Mouse (Mus musculus): ENCODE measurements at regions not wholly inside any gene's neighbourhood (a gene's known extent, or its start where the extent isn't known, plus 50 kb on each side); places are given as distances from the start of the nearest gene placed in this dataset.

DNA sequence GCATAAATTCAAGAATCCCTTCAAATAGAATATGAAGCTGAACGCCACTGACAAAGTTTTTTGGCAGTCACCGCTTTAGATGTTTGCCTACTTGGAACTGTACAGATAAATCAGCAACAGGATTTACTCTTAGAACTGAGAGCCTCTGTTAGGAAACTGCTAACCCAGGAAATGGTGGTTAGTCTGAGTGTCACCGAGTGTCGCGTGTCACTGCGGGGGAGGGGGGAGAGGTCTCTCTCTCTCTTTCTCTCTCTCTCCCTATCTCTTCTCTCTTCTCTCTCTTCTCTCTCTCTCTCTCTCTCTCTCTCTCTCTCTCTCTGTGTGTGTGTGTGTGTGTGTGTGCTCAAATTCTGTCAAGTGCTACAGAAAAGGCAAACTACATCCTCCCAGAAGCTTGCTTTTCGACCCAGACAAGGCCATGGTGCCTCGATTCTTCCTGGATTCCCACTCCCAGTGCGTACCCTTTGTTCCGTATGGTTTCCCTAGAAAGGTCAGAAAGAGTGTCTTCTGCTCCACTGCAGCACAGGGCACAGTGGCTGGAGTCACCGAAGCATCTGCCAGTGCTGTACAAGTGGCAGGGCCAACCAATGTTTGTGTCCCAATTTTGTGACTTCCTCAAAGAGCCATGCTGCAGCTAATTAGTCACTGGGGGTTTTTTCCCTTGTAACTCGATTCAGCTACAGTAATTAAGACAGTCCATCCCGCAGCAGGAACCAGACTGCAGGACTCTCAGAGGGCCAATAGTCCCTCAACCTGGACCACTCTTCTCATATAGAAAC lies 87.0 kb downstream of the Cog6 start:
- no peaks in the 10 kb centered on the region for H3K27me3 ChIP-seq (ENCODE audit: control insufficient read depth, insufficient read depth, low read length)
- 76% methylated on average over 13 of the region's 13 CpGs for WGBS
- H3K9me3 ChIP-seq (ENCODE audit: control insufficient read depth, low read depth, low read length): no peaks in the 10 kb centered on the region
- no peak overlapping the region for H3K4me2 ChIP-seq (replicated peaks; ENCODE audit: low read depth, low read length)
- H3K36me3 ChIP-seq (ENCODE audit: control insufficient read depth, insufficient read depth, low read length): no peaks in the 10 kb centered on the region
- no peak overlapping the region for H3K27ac ChIP-seq (ENCODE audit: low read length)
- no peak overlapping the region for H3K9ac ChIP-seq (replicated peaks; ENCODE audit: low read depth, low read length)
- no peak for ATAC-seq (ENCODE audit: insufficient number of reproducible peaks, insufficient read depth, low FRiP score, low read depth)
- H3K4me3 ChIP-seq (ENCODE audit: low read depth, low read length): no peak overlapping the region
- H3K4me1 ChIP-seq (ENCODE audit: control insufficient read depth, insufficient read depth, low read length): no peaks in the 10 kb centered on the region

DNA sequence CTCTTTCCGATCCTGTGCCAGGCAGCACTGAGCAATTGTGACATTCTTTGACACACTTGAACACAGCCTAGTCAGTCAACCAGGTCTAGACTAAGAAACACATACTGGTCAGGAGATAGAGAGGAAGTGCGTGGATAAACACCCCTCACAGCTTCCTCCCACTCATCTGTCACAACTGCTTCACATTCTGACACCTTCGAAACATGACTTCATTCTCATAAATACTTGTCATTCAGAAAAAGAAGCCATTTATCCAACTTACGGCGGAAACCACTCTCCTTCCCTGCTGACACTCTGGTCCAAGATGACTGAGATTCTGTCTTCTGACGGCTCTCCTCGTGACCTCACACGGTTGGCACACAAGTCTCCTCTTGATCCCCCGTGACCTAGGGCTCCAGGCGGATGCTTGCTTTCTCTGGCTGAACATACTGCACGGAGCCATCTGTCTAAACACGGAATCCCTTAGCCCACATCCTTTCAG lies 89.6 kb downstream of the Cog6 start:
- WGBS: 56% methylated on average over 12 of the region's 12 CpGs
- no peaks in the 10 kb centered on the region for H3K4me1 ChIP-seq (ENCODE audit: control insufficient read depth, insufficient read depth, low read length)
- H3K27ac ChIP-seq (ENCODE audit: low read length): no peak overlapping the region
- H3K36me3 ChIP-seq (ENCODE audit: control insufficient read depth, insufficient read depth, low read length): no peaks in the 10 kb centered on the region
- no peak for ATAC-seq (ENCODE audit: insufficient number of reproducible peaks, insufficient read depth, low FRiP score, low read depth)
- no peak overlapping the region for H3K4me2 ChIP-seq (replicated peaks; ENCODE audit: low read depth, low read length)
- H3K4me3 ChIP-seq (ENCODE audit: low read depth, low read length): no peak overlapping the region
- no peak overlapping the region for H3K9ac ChIP-seq (replicated peaks; ENCODE audit: low read depth, low read length)
- no peaks in the 10 kb centered on the region for H3K9me3 ChIP-seq (ENCODE audit: control insufficient read depth, low read depth, low read length)
- H3K27me3 ChIP-seq (ENCODE audit: control insufficient read depth, insufficient read depth, low read length): no peaks in the 10 kb centered on the region

DNA sequence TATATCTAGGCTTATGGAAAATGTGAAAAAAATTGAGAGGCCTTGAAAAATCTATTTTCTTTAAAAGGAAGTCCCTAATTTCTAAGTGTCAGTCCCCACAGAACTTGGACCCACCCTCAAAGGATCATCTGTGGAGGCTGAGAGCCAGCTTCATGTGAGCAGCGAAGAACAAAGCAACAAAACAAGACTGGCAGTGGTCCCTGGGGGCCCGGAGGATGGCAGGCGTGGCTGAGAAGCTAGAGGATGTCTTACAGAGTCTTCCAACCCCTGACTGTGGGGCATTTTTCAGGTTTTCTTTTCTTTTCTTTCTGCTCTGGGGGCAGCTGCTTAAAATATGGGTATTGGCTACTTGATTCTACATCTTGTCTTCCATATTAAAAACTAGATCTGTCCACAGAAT lies 90.5 kb downstream of the Cog6 start:
- no peak overlapping the region for H3K4me2 ChIP-seq (replicated peaks; ENCODE audit: low read depth, low read length)
- WGBS: 77% methylated on average over 3 of the region's 3 CpGs
- H3K27ac ChIP-seq (ENCODE audit: low read length): no peak overlapping the region
- no peak overlapping the region for H3K4me3 ChIP-seq (ENCODE audit: low read depth, low read length)
- no peaks in the 10 kb centered on the region for H3K9me3 ChIP-seq (ENCODE audit: control insufficient read depth, low read depth, low read length)
- no peaks in the 10 kb centered on the region for H3K4me1 ChIP-seq (ENCODE audit: control insufficient read depth, insufficient read depth, low read length)
- ATAC-seq (ENCODE audit: insufficient number of reproducible peaks, insufficient read depth, low FRiP score, low read depth): no peak
- H3K27me3 ChIP-seq (ENCODE audit: control insufficient read depth, insufficient read depth, low read length): no peaks in the 10 kb centered on the region
- no peak overlapping the region for H3K9ac ChIP-seq (replicated peaks; ENCODE audit: low read depth, low read length)
- H3K36me3 ChIP-seq (ENCODE audit: control insufficient read depth, insufficient read depth, low read length): no peaks in the 10 kb centered on the region

GRCm38 (mm10) chr3:52925223-52925622 lies 91.8 kb downstream of the Cog6 start:
- no peak overlapping the region for H3K4me3 ChIP-seq (ENCODE audit: low read depth, low read length)
- H3K36me3 ChIP-seq (ENCODE audit: control insufficient read depth, insufficient read depth, low read length): no peaks in the 10 kb centered on the region
- H3K27me3 ChIP-seq (ENCODE audit: control insufficient read depth, insufficient read depth, low read length): no peaks in the 10 kb centered on the region
- H3K27ac ChIP-seq (ENCODE audit: low read length): no peak overlapping the region
- no peak overlapping the region for H3K9ac ChIP-seq (replicated peaks; ENCODE audit: low read depth, low read length)
- H3K4me2 ChIP-seq (replicated peaks; ENCODE audit: low read depth, low read length): no peak overlapping the region
- H3K4me1 ChIP-seq (ENCODE audit: control insufficient read depth, insufficient read depth, low read length): no peaks in the 10 kb centered on the region
- WGBS: 60% methylated on average over 3 of the region's 3 CpGs
- H3K9me3 ChIP-seq (ENCODE audit: control insufficient read depth, low read depth, low read length): no peaks in the 10 kb centered on the region
- no peak for ATAC-seq (ENCODE audit: insufficient number of reproducible peaks, insufficient read depth, low FRiP score, low read depth)

DNA sequence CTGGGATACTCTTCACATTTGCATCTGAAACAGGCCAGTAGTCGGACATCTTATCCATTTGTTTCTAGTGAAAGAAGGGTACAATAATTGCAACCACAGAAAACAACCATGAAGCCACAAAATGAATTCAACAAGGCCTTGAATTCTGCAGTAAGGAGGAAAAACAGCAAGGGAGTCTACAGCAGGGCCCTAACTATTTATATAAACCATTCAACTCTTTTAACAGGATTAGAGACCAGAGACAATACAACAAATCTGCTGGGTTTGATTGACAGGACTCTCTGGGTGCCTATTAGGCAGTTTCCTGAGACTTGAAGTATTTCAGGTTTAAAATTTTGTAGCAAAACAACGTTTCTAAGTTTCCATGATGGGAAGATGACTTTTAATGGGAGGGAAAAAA lies 92.4 kb downstream of the Cog6 start:
- H3K9ac ChIP-seq (replicated peaks; ENCODE audit: low read depth, low read length): no peak overlapping the region
- H3K4me3 ChIP-seq (ENCODE audit: low read depth, low read length): no peak overlapping the region
- no peaks in the 10 kb centered on the region for H3K4me1 ChIP-seq (ENCODE audit: control insufficient read depth, insufficient read depth, low read length)
- no peak overlapping the region for H3K27ac ChIP-seq (ENCODE audit: low read length)
- no peaks in the 10 kb centered on the region for H3K36me3 ChIP-seq (ENCODE audit: control insufficient read depth, insufficient read depth, low read length)
- 75% methylated on average over 2 of the region's 2 CpGs for WGBS
- no peak for ATAC-seq (ENCODE audit: insufficient number of reproducible peaks, insufficient read depth, low FRiP score, low read depth)
- no peak overlapping the region for H3K4me2 ChIP-seq (replicated peaks; ENCODE audit: low read depth, low read length)
- H3K27me3 ChIP-seq (ENCODE audit: control insufficient read depth, insufficient read depth, low read length): no peaks in the 10 kb centered on the region
- H3K9me3 ChIP-seq (ENCODE audit: control insufficient read depth, low read depth, low read length): no peaks in the 10 kb centered on the region

- H3K9me3 ChIP-seq (ENCODE audit: control insufficient read depth, low read depth, low read length): no peaks in the 10 kb centered on the region
- 93% methylated on average over 4 of the region's 4 CpGs for WGBS
- no peaks in the 10 kb centered on the region for H3K36me3 ChIP-seq (ENCODE audit: control insufficient read depth, insufficient read depth, low read length)
- no peak for ATAC-seq (ENCODE audit: insufficient number of reproducible peaks, insufficient read depth, low FRiP score, low read depth)
- no peaks in the 10 kb centered on the region for H3K27me3 ChIP-seq (ENCODE audit: control insufficient read depth, insufficient read depth, low read length)
- no peak overlapping the region for H3K4me2 ChIP-seq (replicated peaks; ENCODE audit: low read depth, low read length)
- no peak overlapping the region for H3K27ac ChIP-seq (ENCODE audit: low read length)
- H3K4me1 ChIP-seq (ENCODE audit: control insufficient read depth, insufficient read depth, low read length): no peaks in the 10 kb centered on the region
- no peak overlapping the region for H3K4me3 ChIP-seq (ENCODE audit: low read depth, low read length)
- H3K9ac ChIP-seq (replicated peaks; ENCODE audit: low read depth, low read length): no peak overlapping the region
Observed at GRCm38 (mm10) chr3:52923824-52924559, 93.0 kb downstream of the Cog6 start.

GRCm38 (mm10) chr3:52922411-52922810 lies 94.6 kb downstream of the Cog6 start:
- H3K9ac ChIP-seq (replicated peaks; ENCODE audit: low read depth, low read length): no peak overlapping the region
- no peak overlapping the region for H3K4me2 ChIP-seq (replicated peaks; ENCODE audit: low read depth, low read length)
- no peaks in the 10 kb centered on the region for H3K4me1 ChIP-seq (ENCODE audit: control insufficient read depth, insufficient read depth, low read length)
- no peaks in the 10 kb centered on the region for H3K9me3 ChIP-seq (ENCODE audit: control insufficient read depth, low read depth, low read length)
- no peaks in the 10 kb centered on the region for H3K27me3 ChIP-seq (ENCODE audit: control insufficient read depth, insufficient read depth, low read length)
- no peak overlapping the region for H3K4me3 ChIP-seq (ENCODE audit: low read depth, low read length)
- no peak for ATAC-seq (ENCODE audit: insufficient number of reproducible peaks, insufficient read depth, low FRiP score, low read depth)
- no peak overlapping the region for H3K27ac ChIP-seq (ENCODE audit: low read length)
- no peaks in the 10 kb centered on the region for H3K36me3 ChIP-seq (ENCODE audit: control insufficient read depth, insufficient read depth, low read length)
- 78% methylated on average over 8 of the region's 8 CpGs for WGBS

- Histone ChIP-seq H3K4me2 (replicated peaks; ENCODE audit: low read depth, low read length) (no peak overlapping the region), H3K4me3 (ENCODE audit: low read depth, low read length) (no peak overlapping the region), H3K27me3 (ENCODE audit: control insufficient read depth, insufficient read depth, low read length) (no peaks in the 10 kb centered on the region), H3K9ac (replicated peaks; ENCODE audit: low read depth, low read length) (no peak overlapping the region), H3K4me1 (ENCODE audit: control insufficient read depth, insufficient read depth, low read length) (no peaks in the 10 kb centered on the region), H3K9me3 (ENCODE audit: control insufficient read depth, low read depth, low read length) (no peaks in the 10 kb centered on the region), H3K27ac (ENCODE audit: low read length) (no peak overlapping the region), H3K36me3 (ENCODE audit: control insufficient read depth, insufficient read depth, low read length) (no peaks in the 10 kb centered on the region)
- no peak for ATAC-seq (ENCODE audit: insufficient number of reproducible peaks, insufficient read depth, low FRiP score, low read depth)
- 94% methylated on average over 3 of the region's 3 CpGs for WGBS
Observed at GRCm38 (mm10) chr3:52906823-52907564, 110.0 kb downstream of the Cog6 start.

Data from stomach, embryonic 14.5 days (tissue).